Mouse (Mus musculus) large intestine, adult 2 months (tissue): ENCODE measurements around the gene Plin5. TPM values are rescaled to one million over a fixed set of nuclear protein-coding genes. Genes with fewer than 3 reads are reported as not detected.
"Not testable (repeated sequence)": the region's sequence is repeated elsewhere in the genome, so short reads cannot be mapped to it uniquely, and the experiment has no call there.

Experiments
- DNase-seq: peaks from one replicate; pipeline ENCODE4 v3.0.0-alpha.2; 2012; ENCODE audit warnings: low read depth, low spot score
- WGBS: fragments of 180-500 bp; shearing (Covaris S2); methylation state at CpG from one replicate; pipeline ENCODE4 v1.1.7; 2018; 5-methylcytosine and 5-hydroxymethylcytosine counted together
- polyA plus RNA-seq: library from polyadenylated mRNA; depleted of rRNA; stranded (reverse); fragments of >200 nt; gene quantifications from 2 replicates; pipeline ENCODE4 v1.2.3, GENCODE M21; 2012; rRNA removed

Plin5 gene
- polyA plus RNA-seq, 1 experiment = 0.27 TPM

DNA sequence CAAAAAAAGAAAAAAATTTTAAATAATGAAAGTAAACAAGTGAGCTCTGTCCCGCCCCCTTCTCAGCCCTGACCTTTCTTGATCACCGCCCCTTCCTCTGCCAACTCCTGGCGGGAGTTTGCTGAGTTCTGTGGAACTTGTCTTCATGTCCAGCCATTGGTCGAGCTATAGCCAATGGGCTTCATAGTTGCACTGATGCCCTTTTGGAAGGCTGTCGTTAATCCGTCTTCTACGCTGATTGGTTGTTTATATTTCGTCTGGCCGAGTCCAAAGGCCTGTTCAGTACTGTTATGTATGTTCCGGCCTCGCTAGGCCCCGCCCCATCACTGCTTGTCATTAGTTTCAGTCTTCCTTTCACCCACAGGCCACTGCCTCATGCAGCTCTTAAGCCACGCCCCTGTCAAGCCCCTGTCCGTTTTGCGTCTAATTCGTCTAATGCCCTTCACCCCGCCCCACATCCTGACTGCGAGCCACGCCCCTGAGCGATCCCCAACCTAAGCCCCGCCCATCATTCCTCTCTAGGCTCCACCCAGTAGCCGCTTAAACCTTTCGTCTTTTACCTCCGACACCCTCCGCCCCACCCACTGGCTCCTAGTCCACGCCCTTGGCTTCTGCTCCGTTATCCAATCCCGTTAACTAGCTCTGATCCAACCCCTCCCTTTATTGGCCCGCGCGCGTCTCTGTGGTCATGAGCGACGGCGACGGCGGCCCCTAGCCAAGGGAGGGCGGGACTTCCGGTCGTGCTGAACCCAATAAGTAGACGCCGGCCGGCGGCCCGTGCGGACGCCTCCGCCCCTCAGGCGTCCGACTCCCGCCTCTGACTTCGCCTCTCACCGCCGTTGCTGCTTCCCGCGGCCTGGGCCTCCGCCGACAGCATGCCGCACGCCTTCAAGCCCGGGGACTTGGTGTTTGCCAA, 38.3 kb downstream of the Plin5 start, which contains the start of gene Hdgfl2:
TSS of gene Hdgfl2 (plus strand) at position 755 of the 916 bp plus-strand sequence.
- under 1% methylated on average over 61 of the region's 61 CpGs for WGBS
- DNase-seq = peak; percentile 99

DNA sequence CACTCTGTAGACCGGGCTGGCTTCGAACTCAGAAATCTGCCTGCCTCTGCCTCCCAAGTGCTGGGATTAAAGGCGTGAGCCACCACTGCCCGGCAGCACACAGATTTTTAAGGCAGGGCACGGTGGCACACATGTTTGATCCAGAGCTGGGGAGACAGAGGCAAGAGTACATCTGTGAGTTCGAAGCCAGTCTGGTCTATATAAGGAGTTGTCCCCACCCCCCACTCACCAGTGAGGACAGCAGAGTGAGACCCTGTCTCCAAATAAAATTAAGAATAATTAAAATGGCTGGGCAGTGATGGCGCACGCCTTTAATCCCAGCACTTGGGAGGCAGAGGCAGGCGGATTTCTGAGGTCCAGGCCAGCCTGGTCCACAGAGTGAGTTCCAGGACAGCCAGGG, 39.0 kb downstream of the Plin5 start:
- not testable (repeated sequence) for DNase-seq
- WGBS = 62% methylated on average over 9 of the region's 9 CpGs

DNA sequence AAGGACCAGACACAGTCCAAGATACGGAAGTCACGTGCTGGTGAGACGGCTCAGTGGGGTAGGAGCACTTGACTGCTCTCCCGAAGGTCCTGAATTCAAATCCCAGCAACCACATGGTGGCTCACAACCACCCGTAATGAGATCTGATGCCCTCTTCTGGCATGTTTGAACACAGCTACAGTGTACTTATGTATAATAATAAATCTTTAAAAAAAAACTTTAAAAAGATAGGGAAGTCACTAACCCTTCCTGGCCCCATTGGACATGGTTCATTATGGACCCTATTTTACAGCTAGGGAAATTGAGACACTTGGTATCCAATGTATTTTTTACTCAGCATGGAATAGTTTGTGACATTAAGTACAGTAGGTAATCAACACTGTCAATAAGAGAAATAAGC, 39.9 kb downstream of the Plin5 start:
- 73% methylated on average over 5 of the region's 5 CpGs for WGBS
- no peak for DNase-seq

DNA sequence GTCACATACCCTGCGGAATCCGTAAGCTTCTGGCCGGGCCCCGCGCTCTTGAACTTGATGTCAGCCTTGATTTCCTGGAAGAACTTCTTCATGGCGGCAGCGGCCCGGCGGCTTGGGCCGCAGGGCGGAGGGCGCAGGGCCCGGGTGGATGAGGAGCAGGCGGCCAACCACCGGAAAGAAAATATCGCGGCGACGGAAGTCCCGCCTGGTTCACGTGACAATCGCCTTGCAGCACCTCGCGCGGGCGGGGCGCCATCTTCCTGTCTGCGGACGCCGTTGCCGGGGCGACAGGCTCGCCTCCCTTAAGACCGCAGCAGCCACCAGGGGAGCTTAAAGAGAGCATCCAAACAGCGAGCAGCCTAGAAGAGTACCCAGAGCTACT, 42.6 kb downstream of the Plin5 start, which contains the start of gene Ubxn6:
TSS of gene Ubxn6 (minus strand) at position 202 of the 382 bp plus-strand sequence.
- peak; percentile 76 for DNase-seq
- WGBS = under 1% methylated on average over 35 of the region's 35 CpGs

DNA sequence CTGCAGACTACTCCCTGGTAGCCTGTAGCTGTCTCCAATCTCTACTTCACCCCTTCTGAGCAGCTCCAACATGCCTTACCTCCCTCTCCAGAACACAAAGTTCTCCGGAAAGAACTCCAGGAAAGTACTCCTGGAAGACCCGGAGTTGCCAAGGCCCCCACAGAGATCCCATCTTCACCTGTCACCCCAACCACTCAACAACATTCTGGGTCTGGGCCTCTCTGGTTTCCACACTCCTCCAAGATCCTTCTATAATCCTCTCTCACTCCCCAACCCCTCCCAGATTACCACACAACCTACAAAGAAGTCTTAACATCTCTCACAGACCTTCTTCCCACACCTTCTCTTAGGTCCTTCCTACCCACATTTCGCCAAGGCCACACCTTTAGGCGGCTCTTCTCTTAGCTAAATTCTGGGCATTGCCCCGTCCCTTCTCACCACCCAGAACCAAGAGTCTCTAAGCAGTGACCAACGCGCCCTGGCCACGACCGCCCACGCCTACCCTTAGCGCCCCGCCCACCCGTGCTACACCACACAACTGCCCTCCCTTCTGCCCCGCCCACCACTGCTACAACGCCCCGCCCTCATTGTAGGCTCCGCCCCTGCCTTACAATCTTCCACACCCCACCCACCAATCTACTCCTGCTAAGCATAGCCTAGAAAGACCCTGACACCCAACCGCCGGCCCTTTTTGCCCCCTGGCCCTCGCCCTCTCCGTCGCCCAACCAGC, 43.1 kb downstream of the Plin5 start:
- WGBS = 7% methylated on average over 22 of the region's 22 CpGs
- DNase-seq = peak; percentile 64

DNA sequence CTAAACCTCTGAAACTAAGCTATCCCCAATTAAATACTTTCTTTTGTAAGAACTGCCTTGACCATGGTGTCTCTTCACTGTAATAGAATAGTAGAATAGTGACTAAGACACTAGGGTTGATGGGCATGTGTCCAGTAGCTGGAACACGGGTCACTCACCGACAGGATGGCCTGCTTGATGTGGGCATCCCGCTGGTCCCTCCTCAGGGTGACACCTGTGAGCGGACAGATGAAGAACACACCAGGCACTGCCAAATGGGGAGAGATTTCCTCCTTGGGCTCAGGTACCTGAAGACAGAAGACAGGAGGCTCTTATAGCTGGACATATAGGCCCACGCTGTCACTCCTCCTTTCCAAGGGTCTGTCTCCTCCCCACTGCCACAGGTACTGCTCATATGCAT, 45.2 kb downstream of the Plin5 start:
- DNase-seq = no peak
- 89% methylated on average over 5 of the region's 5 CpGs for WGBS

DNA sequence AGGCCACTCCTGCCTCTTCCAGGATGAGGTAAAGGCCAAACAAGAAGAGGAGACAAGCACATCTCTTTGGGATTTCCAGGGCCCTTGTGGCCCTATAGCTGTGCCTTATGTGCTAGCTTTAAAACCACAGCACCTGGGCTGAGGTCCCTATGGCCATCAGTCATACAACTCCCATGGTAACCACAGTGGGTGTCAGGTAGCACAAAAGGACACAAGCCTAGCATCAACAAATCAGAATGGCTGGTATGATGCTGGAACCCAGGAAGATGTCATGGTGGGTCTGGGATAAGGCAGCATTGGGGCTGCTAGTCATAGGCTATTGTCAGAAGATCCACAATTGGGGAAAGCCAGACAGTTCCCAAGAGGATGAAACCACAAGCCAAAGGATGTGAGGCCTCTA, 46.3 kb downstream of the Plin5 start:
- DNase-seq = no peak

DNA sequence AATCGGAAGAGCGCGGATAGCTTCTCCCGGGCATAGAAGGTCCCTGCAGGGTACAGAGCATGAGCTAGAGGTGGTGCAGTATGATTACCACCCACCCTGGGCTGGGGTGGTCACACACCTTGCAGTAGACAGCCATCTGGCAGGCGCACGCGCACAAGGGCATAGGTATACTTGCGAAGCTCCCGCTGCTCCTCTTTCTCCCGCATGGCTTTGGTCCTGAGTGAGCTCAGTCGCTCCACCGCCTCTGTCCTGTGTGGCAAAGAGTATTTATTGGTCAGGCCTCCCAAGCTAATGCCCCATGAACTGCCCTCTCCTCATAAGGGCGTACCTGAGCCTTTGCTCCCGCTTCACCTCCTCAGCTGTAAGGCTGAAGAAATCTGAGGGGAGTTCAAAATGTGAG, 48.3 kb downstream of the Plin5 start:
- DNase-seq = no peak
- 94% methylated on average over 14 of the region's 14 CpGs for WGBS

DNA sequence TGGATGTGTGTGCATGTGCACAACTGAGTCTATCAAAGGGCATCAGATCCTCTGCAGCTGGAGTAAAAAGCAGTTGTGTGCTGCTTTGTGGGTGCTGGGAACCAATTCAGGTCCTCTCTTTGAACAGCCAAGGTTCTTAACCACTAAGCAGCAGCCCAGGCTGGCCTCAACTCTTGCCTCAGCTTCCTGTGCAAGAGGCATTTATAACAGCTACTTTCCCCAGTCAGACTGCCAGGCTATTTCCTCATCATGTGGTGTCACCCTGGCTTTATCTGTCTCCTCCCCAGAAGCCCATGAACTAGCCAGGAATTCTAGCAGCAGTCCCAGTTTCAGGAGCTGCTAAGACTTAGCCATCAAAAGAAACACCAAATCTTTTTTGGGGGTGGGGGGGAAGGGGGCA, 50.9 kb downstream of the Plin5 start:
- DNase-seq = no peak

DNA sequence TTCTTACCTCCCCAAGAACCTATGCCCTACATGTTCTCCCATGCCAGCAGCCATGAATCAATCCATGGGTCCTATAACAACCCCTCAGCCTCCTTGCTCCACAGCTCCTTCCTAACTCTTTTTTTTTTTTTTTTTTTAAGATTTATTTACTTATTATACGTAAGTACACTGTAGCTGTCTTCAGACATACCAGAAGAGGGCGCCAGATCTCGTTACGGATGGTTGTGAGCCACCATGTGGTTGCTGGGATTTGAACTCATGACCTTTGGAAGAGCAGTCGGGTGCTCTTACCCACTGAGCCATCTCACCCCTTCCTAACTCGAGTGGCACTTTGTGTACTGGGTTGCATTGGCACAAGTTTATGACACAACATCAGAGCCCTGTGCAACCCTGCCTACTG, 51.7 kb downstream of the Plin5 start:
- DNase-seq = not testable (repeated sequence)
- WGBS = 71% methylated on average over 6 of the region's 6 CpGs

DNA sequence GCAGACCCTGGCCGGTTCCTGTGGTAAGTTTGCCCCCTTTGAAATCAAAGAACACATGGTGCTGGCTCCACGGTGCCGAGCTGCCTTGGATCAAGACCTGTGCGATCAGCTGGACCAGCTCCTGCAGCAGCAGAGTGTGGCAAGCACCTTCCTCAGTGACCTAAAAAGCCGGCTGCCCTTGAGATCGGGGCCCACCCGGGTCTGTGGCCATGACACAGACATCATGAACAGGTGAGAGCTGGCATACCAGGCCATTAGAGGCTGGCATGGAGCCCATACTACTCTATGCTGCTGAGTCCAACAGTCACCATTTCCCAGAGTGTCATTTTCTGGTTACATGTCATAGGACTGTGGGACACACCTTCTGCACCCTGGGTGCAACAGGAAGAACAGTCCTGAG, 55.3 kb downstream of the Plin5 start:
- WGBS = 85% methylated on average over 7 of the region's 7 CpGs
- no peak for DNase-seq

Other genes starting within 250 kb of the Plin5 start
- gene Zfp119a, start 238.7 kb downstream of the Plin5 start, polyA plus RNA-seq = 0.35 and 0.56 TPM in 2 replicates
- gene Zfp959, start 225.5 kb downstream of the Plin5 start, polyA plus RNA-seq = 0.89 and 1.3 TPM in 2 replicates
- gene Zfp119b, start 168.1 kb downstream of the Plin5 start, polyA plus RNA-seq = 0.45 and 0.60 TPM in 2 replicates
- gene Ebi3, start 165.0 kb downstream of the Plin5 start, polyA plus RNA-seq = 5.6 and 7.3 TPM in 2 replicates
- gene Yju2, start 158.5 kb downstream of the Plin5 start, polyA plus RNA-seq = 5.8 and 7.2 TPM in 2 replicates
- gene Shd, start 147.1 kb downstream of the Plin5 start, polyA plus RNA-seq = 1.6 and 1.7 TPM in 2 replicates
- gene Fsd1, start 131.1 kb downstream of the Plin5 start, polyA plus RNA-seq = 1.3 and 2.3 TPM in 2 replicates
- gene Stap2, start 112.0 kb downstream of the Plin5 start, polyA plus RNA-seq = 174 and 242 TPM in 2 replicates
- gene Mpnd, start 111.9 kb downstream of the Plin5 start, polyA plus RNA-seq = 177 and 217 TPM in 2 replicates
- gene Sh3gl1, start 81.0 kb downstream of the Plin5 start, polyA plus RNA-seq = 56.9 and 68.9 TPM in 2 replicates
- gene Chaf1a, start 77.2 kb downstream of the Plin5 start, polyA plus RNA-seq = 6.9 and 7.0 TPM in 2 replicates
- gene Ubxn6, start 42.6 kb downstream of the Plin5 start, polyA plus RNA-seq = 51.6 and 65.0 TPM in 2 replicates
- gene Hdgfl2, start 38.0 kb downstream of the Plin5 start, polyA plus RNA-seq = 22.2 and 26.6 TPM in 2 replicates
- 12.9 and 18.1 TPM in 2 replicates for gene Plin4, start 7.8 kb downstream of the Plin5 start, polyA plus RNA-seq
- 13.0 and 29.5 TPM in 2 replicates for gene Lrg1, start 4.4 kb upstream of the Plin5 start, polyA plus RNA-seq
- 3.3 and 3.5 TPM in 2 replicates for gene Sema6b, start 22.7 kb upstream of the Plin5 start, polyA plus RNA-seq
- 11.3 and 13.6 TPM in 2 replicates for gene Tnfaip8l1, start 44.9 kb upstream of the Plin5 start, polyA plus RNA-seq
- gene Mydgf, start 66.3 kb upstream of the Plin5 start, polyA plus RNA-seq = 112 and 113 TPM in 2 replicates
- 33.6 and 42.8 TPM in 2 replicates for gene Dpp9, start 101.3 kb upstream of the Plin5 start, polyA plus RNA-seq
- 15.2 and 19.1 TPM in 2 replicates for gene Fem1a, start 139.2 kb upstream of the Plin5 start, polyA plus RNA-seq
- gene Ticam1, start 159.2 kb upstream of the Plin5 start, polyA plus RNA-seq = 45.4 and 61.3 TPM in 2 replicates
- gene Plin3, start 175.3 kb upstream of the Plin5 start, polyA plus RNA-seq = 81.6 and 154 TPM in 2 replicates
- not detected in 2 replicates for gene Arrdc5, start 182.7 kb upstream of the Plin5 start, polyA plus RNA-seq
- gene Uhrf1, start 185.7 kb upstream of the Plin5 start, polyA plus RNA-seq = 29.2 and 30.7 TPM in 2 replicates
- 16.4 and 22.7 TPM in 2 replicates for gene Kdm4b, start 208.5 kb upstream of the Plin5 start, polyA plus RNA-seq